In genomic region chr17:85688911-85689806, GRCm38 (mm10) we compare ENCODE assay signal across 8 mouse cellular contexts. TPM values are rescaled to one million over a fixed set of nuclear protein-coding genes. Genes with fewer than 3 reads are reported as not detected.
DNase-seq lines count a peak whose midpoint lies in the region; ATAC-seq and TF ChIP-seq lines count a peak whose summit lies in the region.

No protein-coding gene starts in this region.

- H3K36me3 ChIP-seq in forebrain, postnatal 0 days (ENCODE audit: insufficient read depth), result no peaks in the 10 kb centered on the region
- H3K36me3 ChIP-seq in hindbrain, embryonic 10.5 days, result no peaks in the 10 kb centered on the region
- H3K36me3 ChIP-seq in lung, embryonic 16.5 days (ENCODE audit: control insufficient read depth, insufficient read depth, low read length), result no peaks in the 10 kb centered on the region
- H3K36me3 ChIP-seq in stomach, embryonic 16.5 days (ENCODE audit: control insufficient read depth, insufficient read depth, low read length), result no peaks in the 10 kb centered on the region

- DNase-seq in adrenal gland, postnatal 10 days, result peak; percentile 37
- DNase-seq in adrenal gland, adult 8-10 months, result no peak
- DNase-seq in forebrain, postnatal 0 days, result no peak
- peak; percentile 72 for DNase-seq in hindbrain, embryonic 10.5 days (ENCODE audit: low spot score)
- DNase-seq in thymus, postnatal 14 days, result no peak

- H3K27ac ChIP-seq in forebrain, postnatal 0 days (ENCODE audit: low read depth, low read length), result no peak overlapping the region
- H3K27ac ChIP-seq in hindbrain, embryonic 10.5 days, result peak overlapping the region; percentile 68
- H3K27ac ChIP-seq in lung, embryonic 16.5 days (ENCODE audit: low read length), result no peak overlapping the region
- peak overlapping the region; percentile 91 for H3K27ac ChIP-seq in stomach, embryonic 16.5 days (ENCODE audit: low read length)

- no peak for ATAC-seq in forebrain, postnatal 0 days
- ATAC-seq in lung, embryonic 16.5 days (ENCODE audit: low read depth), result peak; percentile 34; the same call in 1 of the 2 replicates
- ATAC-seq in stomach, embryonic 16.5 days (ENCODE audit: insufficient read depth, low FRiP score), result peak; percentile 27
- no peak for ATAC-seq in inflammation-experienced regulatory T-cells, adult 6 months

- peak overlapping the region; percentile 58; the same call in 1 of the 2 replicates for H3K4me2 ChIP-seq in forebrain, postnatal 0 days (ENCODE audit: low read depth)
- peak overlapping the region; percentile 87 for H3K4me2 ChIP-seq in lung, embryonic 16.5 days (ENCODE audit: low read depth, low read length)
- peak overlapping the region; percentile 80 for H3K4me2 ChIP-seq in stomach, embryonic 16.5 days (ENCODE audit: low read depth, low read length)

- 2% methylated on average over 35 of the region's 35 CpGs for WGBS in forebrain, postnatal 0 days
- under 1% methylated on average over 35 of the region's 35 CpGs for WGBS in hindbrain, embryonic 10.5 days
- 1% methylated on average over 35 of the region's 35 CpGs for WGBS in lung, embryonic 16.5 days
- 3% methylated on average over 35 of the region's 35 CpGs for WGBS in stomach, embryonic 16.5 days

- H3K9me3 ChIP-seq in forebrain, postnatal 0 days (ENCODE audit: low read length), result no peaks in the 10 kb centered on the region
- no peaks in the 10 kb centered on the region for H3K9me3 ChIP-seq in hindbrain, embryonic 10.5 days
- H3K9me3 ChIP-seq in lung, embryonic 16.5 days (ENCODE audit: control insufficient read depth, low read length), result no peaks in the 10 kb centered on the region
- no peaks in the 10 kb centered on the region for H3K9me3 ChIP-seq in stomach, embryonic 16.5 days (replicated peaks; ENCODE audit: control insufficient read depth, low read length)

- no peaks in the 10 kb centered on the region for H3K4me1 ChIP-seq in forebrain, postnatal 0 days (ENCODE audit: insufficient read depth)
- H3K4me1 ChIP-seq in hindbrain, embryonic 10.5 days (replicated peaks), result peaks cover 65% of the 10 kb centered on the region
- H3K4me1 ChIP-seq in lung, embryonic 16.5 days (replicated peaks; ENCODE audit: control insufficient read depth, insufficient read depth, low read length), result peaks cover 19% of the 10 kb centered on the region
- peaks cover 9% of the 10 kb centered on the region for H3K4me1 ChIP-seq in stomach, embryonic 16.5 days (ENCODE audit: control insufficient read depth, insufficient read depth, low read length)

- H3K4me3 ChIP-seq in forebrain, postnatal 0 days (ENCODE audit: low read depth, low read length), result 0 out of 2 replicates have a peak overlapping the region, but pooled peaks have one; percentile 5
- peak overlapping the region; percentile 52 for H3K4me3 ChIP-seq in hindbrain, embryonic 10.5 days
- H3K4me3 ChIP-seq in lung, embryonic 16.5 days (ENCODE audit: low read length), result peak overlapping the region; percentile 51
- H3K4me3 ChIP-seq in stomach, embryonic 16.5 days (replicated peaks; ENCODE audit: low read length), result peak overlapping the region; percentile 58

- H3K27me3 ChIP-seq in forebrain, postnatal 0 days (ENCODE audit: insufficient read depth, low read length), result peaks cover 76% of the 10 kb centered on the region
- peaks cover 100% of the 10 kb centered on the region for H3K27me3 ChIP-seq in hindbrain, embryonic 10.5 days (ENCODE audit: insufficient read depth, poor library complexity, severe bottlenecking)
- H3K27me3 ChIP-seq in lung, embryonic 16.5 days (ENCODE audit: control insufficient read depth, insufficient read depth, low read depth, low read length), result peaks cover 97% of the 10 kb centered on the region
- peaks cover 86% of the 10 kb centered on the region for H3K27me3 ChIP-seq in stomach, embryonic 16.5 days (ENCODE audit: control insufficient read depth, insufficient read depth, low read length)

- no peak for TF ChIP-seq CTCF in forebrain, postnatal 0 days (IDR thresholded peaks at IDR 0.05; ENCODE audit: low read depth)

- H3K9ac ChIP-seq in forebrain, postnatal 0 days, result no peak overlapping the region
- H3K9ac ChIP-seq in lung, embryonic 16.5 days (ENCODE audit: low read length), result no peak overlapping the region
- peak overlapping the region; percentile 69 for H3K9ac ChIP-seq in stomach, embryonic 16.5 days (ENCODE audit: low read length)

RNA-seq across cellular contexts. Expression of gene Six2, which starts 1.1 kb away (rescaled TPM):
- total RNA-seq in adrenal gland, postnatal 10 days (2021), result under 1 TPM in 1 of 2 experiments, not detected in 1; 0.36 TPM
- under 1 TPM in 1 of 4 experiments, not detected in 3; 0.17 TPM for total RNA-seq in adrenal gland, adult 8-10 months (2022)
- 0.92 and 1.1 TPM in 2 replicates for total RNA-seq in forebrain, postnatal 0 days (2014; rRNA removed)
- 0.39 and 0.70 TPM in 2 replicates for polyA plus RNA-seq in forebrain, postnatal 0 days (2015; fragmentation: Nextera tagmentation; extraction: Ambion mirVana)
- 5.4 and 5.6 TPM in 2 replicates for polyA plus RNA-seq in hindbrain, embryonic 10.5 days (2016; fragmentation: Nextera tagmentation; extraction: Ambion mirVana)
- polyA plus RNA-seq in lung, embryonic 16.5 days (2015; fragmentation: Nextera tagmentation; extraction: Ambion mirVana), result 0.06 and 0.19 TPM in 2 replicates
- polyA plus RNA-seq in stomach, embryonic 16.5 days (2015; fragmentation: Nextera tagmentation; extraction: Ambion mirVana), result 2.6 and 3.4 TPM in 2 replicates
- not detected for polyA plus RNA-seq in inflammation-experienced regulatory T-cells, adult 6 months (2017; shearing (Covaris generic))

Comparison
In these comparisons a context has a peak if more than half of its experiments do, and no peak if none do; other contexts are left out.
1. DNase-seq: peak in adrenal gland, postnatal 10 days (single experiment) and hindbrain, embryonic 10.5 days (single experiment); none in adrenal gland, adult 8-10 months (single experiment), forebrain, postnatal 0 days (single experiment) and thymus, postnatal 14 days (single experiment).
2. ATAC-seq: peak in lung, embryonic 16.5 days (single experiment) and stomach, embryonic 16.5 days (single experiment); none in forebrain, postnatal 0 days (single experiment) and inflammation-experienced regulatory T-cells, adult 6 months (single experiment).
3. H3K27ac ChIP-seq: peak in hindbrain, embryonic 10.5 days (single experiment) and stomach, embryonic 16.5 days (single experiment); none in forebrain, postnatal 0 days (single experiment) and lung, embryonic 16.5 days (single experiment).
4. H3K4me3 ChIP-seq: peak in every context shown above with its lines; median percentile 58 in stomach, embryonic 16.5 days; 52 in hindbrain, embryonic 10.5 days; 51 in lung, embryonic 16.5 days; 5 in forebrain, postnatal 0 days.
5. Peak in every context shown above with its lines, with median percentiles within 50 percentile points of each other: H3K4me2 ChIP-seq.